Mouse (Mus musculus) adrenal gland, adult 8-10 months (tissue): ENCODE results near the gene Cdk14. TPM values are rescaled to one million over a fixed set of nuclear protein-coding genes. Genes with fewer than 3 reads are reported as not detected.

Experiments used
- DNase-seq: peaks from one replicate; pipeline ENCODE4 v3.0.0; 2022
- total RNA-seq, 4 experiments: library from RNA; stranded (reverse); gene quantifications; 2 replicates each; pipeline ENCODE4 v1.2.4; 2022

Cdk14 gene
- total RNA-seq, 4 experiments from 2014 or later = 9.9 to 17.4 (median 11.8) TPM

- no peak for DNase-seq
These were observed 106.8 kb downstream of the Cdk14 start for GRCm38 (mm10) chr5:5313195-5313760.

DNA sequence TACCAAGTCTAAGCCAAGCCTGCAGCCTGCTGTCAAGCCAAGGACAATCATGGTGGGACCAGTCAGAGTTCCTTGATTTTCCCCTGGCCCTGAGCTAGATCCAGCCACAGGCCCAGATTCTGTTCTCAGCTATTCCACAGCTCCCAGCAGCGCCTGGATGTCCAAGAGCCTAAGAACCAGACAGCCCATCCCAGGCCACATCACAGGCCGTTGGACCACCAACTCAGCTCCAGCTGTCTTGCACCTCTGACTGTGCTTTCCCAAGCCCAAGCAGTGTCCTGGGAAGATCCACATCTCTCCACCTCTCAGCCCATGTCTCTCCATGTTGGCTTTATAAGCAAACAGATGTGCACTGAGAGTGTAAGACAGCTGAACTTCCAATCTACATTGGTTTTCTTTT is 114.8 kb downstream of the Cdk14 start:
- no peak for DNase-seq

- DNase-seq = no peak
These were observed 116.9 kb downstream of the Cdk14 start for GRCm38 (mm10) chr5:5303102-5303670.

- no peak for DNase-seq
These were observed 118.5 kb downstream of the Cdk14 start for GRCm38 (mm10) chr5:5301571-5302079.

- no peak for DNase-seq
These were observed 119.1 kb downstream of the Cdk14 start for GRCm38 (mm10) chr5:5300998-5301397.

GRCm38 (mm10) chr5:5300290-5300689 is 119.8 kb downstream of the Cdk14 start:
- DNase-seq = no peak

- DNase-seq = no peak
These were observed 122.9 kb downstream of the Cdk14 start for GRCm38 (mm10) chr5:5297222-5297621.

DNA sequence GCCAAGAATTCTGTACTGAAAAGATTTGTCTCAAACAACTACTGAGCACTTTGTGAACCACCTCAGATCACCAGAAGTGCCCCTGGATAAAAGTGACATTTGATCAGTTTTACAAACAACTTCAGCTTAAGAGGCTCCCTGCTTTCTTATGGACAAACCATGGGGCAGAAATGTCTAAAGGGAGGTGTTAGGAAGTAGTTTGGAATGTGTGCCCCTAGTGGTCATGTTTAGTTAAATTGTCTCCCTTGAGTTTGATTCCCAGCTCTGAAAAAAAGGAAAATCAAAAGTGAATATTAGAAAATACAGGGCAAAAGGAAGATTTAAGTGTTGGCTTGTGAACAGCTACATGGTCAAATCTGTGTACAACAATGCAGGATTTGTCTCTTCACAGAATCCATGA is 123.3 kb downstream of the Cdk14 start:
- DNase-seq = no peak

DNA sequence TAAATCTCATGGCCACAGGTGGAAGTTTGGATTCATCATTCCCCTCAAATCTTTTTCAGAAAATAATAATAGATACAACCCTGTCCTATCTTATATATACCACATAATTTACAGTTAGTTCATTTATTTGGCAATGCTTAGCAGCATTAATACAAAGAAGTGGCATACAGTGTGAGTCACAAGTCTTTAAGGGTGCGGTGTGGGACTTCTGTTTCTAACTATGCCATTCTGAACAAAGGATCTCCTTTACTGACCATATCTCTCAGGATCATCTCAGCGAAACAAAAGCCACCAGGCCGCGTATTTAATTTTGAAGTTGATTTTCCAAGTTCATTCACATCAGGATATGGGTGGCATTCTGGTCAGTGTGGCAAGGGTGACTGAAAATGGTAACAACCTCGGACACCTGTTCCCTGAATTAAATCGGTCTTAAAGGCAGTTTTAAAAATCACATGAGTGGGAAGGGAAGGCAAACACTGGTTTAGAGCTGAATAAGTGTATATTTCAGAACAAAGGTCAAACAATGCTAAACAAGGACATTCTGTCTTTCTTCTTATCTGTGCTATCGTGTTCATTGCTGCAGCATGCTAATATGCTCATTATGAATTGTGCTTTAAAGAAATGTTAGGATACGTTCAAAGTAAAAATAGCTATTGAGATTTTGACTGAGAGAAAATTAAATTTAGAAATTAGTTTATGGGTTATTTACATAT is 127.1 kb downstream of the Cdk14 start:
- DNase-seq = no peak

DNA sequence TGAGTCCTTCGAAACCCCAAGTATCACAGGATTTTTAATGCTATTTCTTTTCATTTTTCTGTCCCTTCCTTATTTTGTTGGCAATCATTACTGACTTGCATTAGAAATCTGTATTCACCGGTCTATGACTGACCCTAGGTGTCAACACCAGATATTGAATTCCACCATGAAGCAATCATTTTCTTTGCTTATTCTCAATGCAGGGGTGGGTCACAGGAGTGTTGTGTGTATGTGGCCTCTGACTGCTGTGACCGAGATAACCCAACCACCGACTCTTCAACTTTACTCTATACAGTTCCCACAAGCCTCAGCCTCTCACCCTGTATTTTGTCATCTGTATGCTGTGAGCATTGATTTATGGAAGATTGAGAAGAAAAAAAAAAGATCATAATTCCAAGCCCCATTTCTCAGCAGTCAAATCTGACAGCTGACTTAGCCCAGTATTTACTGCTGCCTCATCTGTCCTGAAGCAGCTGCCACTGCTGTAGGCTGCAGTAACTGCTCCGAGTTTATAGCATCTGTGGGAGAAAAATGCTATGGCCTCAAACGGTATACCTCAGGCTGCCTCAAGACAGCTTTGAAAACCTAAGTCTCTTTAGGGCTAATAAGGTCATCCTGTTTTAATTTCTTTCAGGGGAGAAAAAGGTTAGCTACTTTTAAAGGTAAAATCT is 128.7 kb downstream of the Cdk14 start:
- DNase-seq = no peak

DNA sequence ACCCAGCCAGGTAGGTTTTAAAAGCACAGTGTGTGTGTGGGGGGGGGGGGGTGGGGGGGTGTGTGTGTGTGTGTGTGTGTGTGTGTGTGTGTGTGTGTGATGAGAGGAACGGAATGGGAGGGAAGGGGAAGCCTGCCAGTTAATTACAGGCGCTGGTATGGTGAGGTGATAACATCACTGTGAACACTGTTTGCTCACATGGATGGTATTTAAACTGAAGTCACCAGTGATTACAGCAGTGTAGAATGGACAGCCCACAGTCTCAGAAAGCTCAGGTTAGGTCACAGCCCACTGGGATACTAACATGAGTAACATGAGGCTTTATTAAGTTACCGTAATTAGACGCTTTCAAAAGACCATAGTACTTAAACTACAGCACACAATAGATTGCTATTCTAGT is 129.4 kb downstream of the Cdk14 start:
- no peak for DNase-seq

GRCm38 (mm10) chr5:5285876-5286275 is 134.2 kb downstream of the Cdk14 start:
- no peak for DNase-seq

- no peak for DNase-seq
These were observed 135.6 kb downstream of the Cdk14 start for GRCm38 (mm10) chr5:5284531-5284930.

- DNase-seq = no peak
These were observed 136.2 kb downstream of the Cdk14 start for GRCm38 (mm10) chr5:5283756-5284430.

- no peak for DNase-seq
These were observed 137.7 kb downstream of the Cdk14 start for GRCm38 (mm10) chr5:5282425-5282824.

DNA sequence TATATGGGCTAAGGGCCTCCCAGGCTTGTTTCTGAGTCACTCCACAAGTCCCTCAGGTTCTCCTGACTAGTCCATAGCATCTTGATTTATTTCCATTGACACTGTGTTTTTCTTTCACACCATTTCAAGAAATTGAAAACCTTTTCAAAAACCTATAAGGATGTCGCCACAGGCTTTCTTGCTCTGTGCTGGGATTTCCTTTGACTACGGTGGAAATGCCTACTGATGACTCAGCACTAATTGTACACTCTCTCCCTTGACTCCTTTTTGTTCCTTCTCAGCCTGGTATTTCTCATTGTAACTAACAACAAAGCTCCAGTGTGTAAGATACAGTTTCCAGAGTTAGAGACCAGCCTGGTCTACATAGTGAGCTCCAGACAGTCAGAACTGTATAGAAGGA is 144.8 kb downstream of the Cdk14 start:
- DNase-seq = no peak

DNA sequence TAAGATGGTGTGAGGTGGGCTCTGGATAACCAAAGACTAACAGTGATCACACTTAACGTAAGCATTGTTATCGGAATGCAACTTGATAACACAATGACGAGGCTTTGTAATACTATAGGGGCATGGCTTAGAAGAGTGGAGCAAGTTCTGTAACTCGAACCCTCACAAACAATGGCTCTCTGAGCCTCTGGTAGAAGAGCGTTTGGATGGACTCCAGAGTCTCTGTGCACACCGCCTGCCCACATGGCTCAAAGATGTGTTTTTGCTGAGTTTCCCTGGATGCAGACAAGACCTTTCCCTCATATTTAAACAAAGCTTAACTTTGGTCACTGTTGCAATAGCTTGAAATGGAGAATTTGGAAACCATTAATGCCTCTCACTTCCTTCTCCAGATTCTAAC is 145.8 kb downstream of the Cdk14 start:
- no peak for DNase-seq

- DNase-seq = no peak
These were observed 153.4 kb downstream of the Cdk14 start for GRCm38 (mm10) chr5:5266787-5267126.

DNA sequence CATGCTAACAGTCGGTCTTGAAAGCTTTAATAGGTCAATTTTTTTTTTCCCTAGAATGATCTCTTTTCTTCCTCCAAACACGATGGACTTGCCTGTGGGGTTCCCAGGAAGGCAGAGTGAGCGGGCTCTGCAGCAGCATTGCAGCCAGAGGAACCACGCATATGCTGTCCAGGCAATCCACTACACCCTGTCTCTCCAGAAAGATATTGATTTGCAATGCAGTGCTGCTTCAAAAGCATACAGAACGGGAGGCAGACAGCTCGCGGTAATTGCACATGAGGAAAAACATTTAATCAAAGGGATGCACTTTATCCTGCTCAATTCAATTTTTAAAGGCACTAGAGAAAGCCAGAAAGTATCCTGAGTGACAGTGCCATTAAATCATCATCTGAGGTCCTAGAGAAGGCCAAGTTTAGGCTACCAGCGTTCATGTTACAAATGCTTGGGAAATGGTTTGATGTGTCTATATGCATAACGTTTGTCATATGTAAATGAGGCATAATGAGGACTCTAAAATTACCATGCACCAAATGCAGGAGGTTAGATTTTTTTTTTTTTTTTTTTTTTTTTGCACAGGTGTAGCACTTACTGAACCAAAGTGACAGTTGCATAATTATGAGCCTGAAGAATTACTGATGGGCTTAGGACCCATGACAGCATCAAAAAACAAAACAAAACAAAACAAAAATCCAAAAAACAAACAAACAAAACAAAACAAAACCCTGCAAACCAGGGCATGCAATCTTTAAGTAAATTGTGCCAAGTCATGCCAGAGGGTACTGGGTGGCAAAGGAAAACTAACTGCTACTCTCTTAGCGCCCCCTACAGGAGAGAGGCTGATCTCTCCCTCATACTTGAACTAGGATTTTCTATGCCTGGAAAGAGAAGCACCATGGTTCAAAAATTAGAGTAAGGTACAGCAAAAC is 154.0 kb downstream of the Cdk14 start:
- DNase-seq = peak; percentile 15

GRCm38 (mm10) chr5:5265401-5265841 is 154.7 kb downstream of the Cdk14 start:
- no peak for DNase-seq

- no peak for DNase-seq
These were observed 155.4 kb downstream of the Cdk14 start for GRCm38 (mm10) chr5:5264712-5265111.
